Mouse (Mus musculus) ovary, postnatal 10 days (tissue): ENCODE results near the gene Ttc7.

Experiments
- DNase-seq: peaks from one replicate; pipeline ENCODE4 v3.0.0; 2022; ENCODE audit warnings: low spot score

Gene Ttc7

DNA sequence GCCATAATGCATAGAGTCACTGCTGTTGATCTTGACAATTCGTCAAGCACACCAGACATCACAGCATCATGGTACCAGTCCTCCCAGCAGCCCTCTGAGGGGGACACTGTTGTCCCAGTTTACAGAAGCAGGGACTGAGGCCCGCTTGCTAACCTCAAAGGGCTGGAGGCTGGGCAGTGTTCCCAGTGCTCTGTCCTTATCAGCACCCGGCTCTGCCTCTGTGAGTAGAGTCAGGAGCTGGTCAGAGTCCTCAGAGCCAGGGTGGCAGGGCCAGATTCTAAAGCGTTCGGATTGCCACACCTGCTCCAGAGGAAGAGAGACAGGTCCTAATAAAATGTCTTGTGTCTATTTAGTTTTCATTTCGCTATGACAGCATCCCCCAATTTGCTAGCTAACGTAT lies 55.0 kb downstream of the Ttc7 start:
- DNase-seq, result no peak

DNA sequence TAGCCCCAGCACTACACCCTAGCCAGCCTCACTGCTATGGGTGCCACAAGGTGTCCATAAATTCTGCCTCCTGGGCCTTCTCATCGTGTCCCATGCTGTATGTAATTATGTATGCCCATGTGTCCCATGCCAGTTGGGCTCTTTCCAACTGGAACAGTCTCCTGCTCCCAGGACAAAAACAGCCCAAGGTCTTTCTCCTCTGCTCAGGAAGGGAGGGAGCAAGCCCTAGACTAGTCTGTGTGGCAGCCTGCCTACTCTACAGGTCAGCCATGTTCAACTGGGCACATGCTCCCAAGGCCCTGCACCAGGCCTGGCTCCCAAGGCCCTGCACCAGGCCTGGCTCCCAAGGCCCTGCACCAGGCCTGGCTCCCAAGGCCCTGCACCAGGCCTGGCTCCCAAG lies 56.4 kb downstream of the Ttc7 start:
- no peak for DNase-seq

DNA sequence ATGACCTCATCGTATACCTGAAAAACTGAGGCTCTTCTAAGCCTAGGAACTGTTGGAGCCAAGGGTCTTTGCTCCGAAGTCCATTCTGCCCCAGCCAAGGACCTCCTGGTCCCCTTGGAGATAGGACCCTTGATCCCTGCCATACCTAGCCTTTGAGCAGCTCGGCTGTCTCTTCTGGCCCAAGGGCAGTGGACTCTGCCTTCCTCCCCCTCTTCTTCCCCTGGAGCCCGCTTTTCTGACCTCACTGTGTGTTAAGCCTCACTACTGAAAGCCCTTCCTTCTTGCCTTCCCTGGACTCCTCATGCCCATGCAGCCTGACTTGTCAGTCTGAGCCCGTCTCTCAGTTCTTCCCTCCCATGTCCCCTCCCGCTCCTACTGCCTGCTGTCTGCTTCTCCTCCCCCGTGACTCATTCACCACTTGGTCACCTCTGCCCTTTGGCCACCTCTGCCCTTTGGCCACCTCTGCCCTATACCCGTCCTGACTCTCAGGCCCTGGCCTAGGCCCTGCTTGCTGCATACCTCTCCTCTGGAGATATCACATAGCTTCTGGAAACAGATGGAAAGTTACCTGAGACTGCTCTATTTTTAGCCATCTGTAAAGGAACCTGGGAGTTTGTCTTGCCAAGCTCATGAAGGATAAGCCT lies 60.5 kb downstream of the Ttc7 start:
- no peak for DNase-seq

DNA sequence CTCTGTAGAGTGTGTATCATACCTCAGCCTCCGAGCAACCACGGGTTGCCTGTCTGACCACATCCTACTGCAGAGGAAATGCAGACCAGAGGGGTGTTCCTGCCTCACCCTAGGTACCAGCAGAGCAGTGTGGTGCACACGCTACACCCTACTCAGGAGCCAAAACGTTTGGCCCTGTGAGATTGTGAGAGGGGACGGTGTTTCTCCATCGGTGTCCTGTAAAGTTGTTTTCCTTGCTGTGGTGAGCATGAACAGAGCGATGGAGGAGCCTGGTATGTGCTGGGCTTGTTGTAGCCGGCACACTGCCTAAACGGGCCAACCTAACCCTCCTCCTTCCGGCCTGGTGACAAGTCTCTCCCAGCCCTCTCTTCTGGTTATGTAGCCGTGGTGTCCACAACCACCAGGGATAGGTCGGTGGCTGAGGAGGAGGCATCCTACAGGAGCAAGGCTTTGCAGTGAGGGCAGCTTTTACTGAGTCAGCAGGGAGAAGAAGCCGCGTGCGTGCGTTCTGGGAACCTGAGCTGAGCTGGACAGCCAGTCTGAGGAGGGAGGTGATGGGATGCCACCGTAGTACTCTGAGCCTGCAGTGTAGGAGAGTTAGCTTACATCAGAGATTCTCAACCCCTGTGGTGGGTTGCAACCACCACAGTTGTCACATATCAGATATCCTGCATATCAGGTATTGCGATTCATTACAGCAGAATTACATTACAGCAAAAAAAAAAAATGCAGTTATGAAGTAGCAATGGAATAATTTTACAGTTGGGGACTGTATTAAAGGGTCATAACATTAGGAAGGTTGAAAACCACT lies 62.0 kb downstream of the Ttc7 start:
- no peak for DNase-seq

DNA sequence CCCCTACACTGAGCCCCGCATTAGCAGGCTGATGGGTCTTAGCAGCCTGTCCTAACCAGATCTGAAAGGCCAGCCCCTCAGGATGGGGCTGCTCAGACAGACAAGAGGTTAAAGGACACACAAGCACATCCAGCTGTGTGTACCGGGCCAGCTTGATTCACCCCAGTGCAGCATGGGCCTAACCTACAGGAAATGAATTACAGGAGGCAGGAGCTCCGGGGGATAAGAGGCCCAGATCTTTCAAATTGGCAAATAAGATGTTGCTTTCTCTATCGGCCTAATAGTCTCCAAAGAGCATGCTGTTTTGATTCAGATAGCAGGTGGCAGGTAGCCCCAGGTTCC lies 62.5 kb downstream of the Ttc7 start:
- DNase-seq, result no peak

DNA sequence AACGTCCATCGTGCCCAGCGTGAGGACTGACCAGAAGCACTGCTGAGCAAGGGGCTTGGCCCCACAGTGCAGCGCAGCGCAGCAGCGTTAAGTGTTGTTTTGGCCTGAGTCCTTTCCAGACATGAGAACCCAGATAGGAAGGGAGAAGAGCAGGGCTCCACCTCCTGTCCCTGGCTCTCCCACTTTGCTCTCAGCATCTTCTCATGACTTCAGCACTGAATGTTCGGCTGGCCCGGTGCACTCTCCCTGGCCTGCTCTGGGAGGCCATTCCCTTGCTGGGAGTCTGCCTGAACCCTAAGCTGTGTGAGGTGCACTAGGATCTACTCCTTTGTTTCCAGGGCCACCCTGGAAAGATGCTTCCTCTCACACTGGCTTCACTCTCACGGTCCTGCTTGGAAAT lies 65.7 kb downstream of the Ttc7 start:
- no peak for DNase-seq

DNA sequence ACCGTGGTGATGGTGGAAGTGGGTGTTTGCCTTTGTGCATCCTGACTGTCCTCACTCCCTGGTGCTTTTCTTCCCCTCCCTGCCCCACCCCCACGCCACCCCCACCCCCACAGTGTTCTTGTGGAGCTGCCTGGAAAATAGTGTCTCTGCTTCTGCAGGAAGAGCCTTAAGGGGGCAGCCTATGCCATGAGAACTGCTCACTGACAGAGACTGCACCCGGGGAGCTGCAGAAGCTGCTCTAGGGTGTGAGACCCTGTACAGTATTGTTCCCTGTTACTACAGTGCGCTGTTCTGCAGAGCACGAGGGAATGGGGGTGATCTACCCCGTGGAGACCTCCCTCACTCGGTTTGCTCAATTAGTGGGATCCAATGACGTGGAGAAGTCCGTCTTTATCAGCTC lies 66.4 kb downstream of the Ttc7 start:
- DNase-seq, result no peak

DNA sequence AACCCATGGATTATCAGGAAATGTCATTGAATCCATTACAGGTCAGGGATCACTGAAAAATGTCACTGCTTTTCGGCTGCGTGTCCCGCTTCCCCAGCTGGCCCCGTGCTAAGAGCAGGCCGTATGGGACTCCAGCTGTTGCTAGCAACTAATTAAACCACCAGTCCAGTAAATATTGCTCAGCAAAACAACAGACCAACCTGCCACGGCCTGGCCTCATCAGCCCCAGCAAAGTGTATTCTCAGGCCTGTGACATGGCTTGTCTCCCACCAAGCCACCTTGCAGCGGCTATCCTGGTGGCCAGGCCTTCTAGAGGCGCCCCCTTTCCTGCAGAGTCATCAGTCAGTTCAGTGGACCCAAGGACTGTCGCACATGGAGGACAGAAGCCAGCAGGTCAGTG lies 66.9 kb downstream of the Ttc7 start:
- no peak for DNase-seq

DNA sequence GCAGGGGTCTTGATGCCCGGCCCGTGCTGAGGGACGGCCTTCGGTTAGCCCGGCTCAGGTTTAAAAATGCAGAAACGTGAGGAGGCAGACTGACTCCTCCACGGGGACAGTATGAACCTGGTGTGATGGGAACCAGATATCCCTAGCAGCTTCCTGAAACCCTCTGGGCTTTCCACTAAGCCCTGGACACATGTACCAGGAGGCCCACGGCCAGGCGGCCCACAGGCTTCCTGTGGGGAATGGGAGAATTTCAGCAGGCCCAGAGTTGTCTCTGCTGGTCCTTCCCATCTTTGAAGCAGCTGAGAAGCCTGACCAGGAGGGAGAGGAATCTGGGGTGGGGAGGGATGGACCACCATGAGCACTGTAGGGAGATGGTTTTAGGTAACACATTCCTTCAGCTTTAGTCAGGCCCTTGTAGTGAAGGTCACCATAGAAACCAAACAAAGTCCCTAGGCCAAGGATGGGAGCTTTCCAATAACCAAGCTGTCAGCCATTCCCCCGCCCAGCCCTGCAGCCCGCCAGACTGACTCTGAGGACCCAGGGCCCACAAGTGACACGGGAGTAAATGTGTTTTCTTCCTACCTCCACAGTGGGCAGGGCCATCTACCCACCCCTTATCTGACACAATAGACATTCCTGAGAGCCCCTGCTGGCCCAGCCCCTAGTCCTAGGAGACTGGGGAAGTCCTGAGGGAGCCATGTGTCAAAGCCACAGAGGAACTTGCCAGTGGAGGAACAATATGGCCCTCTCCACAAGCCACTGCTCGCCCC lies 68.0 kb downstream of the Ttc7 start:
- DNase-seq, result no peak

DNA sequence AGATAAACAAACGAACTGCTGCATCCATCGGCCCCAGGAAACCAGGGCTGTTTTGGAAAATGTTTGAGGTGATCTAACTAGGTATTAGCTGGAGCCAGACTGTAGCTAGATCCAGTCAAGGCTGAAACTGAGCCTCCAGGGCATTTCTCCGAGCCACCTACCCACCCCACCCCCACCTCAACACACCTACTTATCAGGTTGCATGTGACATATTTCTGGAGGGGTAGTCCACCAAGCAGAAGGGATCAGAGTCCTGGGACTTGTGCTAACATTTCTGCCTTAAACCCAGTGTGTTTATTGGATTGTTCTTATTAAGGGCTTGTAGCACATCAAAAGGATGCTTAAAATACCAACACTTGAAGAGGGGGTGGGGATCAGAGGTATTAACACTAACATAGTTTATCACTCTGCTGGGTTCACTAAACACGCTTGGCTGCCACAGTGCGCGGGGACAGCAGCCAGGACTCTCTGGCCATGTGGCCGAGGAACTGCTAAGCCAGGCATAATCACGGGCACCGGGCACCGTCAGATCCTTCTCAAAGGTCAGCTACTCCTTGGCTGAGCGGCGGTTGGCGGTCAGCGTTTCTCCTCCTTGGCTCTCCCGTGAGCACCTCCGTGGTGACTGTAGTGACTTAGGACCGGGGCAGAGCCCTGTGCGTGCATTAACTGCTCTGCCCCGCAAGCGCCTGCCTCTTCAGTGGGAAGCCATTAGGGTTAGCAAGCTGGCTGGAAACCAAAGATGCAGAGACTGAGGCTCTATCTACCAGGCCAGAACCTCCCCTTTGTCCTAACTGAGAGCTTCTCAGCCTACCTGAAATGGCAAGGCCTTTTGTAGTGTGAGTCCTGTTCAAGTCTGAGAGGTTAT lies 68.8 kb downstream of the Ttc7 start:
- no peak for DNase-seq

DNA sequence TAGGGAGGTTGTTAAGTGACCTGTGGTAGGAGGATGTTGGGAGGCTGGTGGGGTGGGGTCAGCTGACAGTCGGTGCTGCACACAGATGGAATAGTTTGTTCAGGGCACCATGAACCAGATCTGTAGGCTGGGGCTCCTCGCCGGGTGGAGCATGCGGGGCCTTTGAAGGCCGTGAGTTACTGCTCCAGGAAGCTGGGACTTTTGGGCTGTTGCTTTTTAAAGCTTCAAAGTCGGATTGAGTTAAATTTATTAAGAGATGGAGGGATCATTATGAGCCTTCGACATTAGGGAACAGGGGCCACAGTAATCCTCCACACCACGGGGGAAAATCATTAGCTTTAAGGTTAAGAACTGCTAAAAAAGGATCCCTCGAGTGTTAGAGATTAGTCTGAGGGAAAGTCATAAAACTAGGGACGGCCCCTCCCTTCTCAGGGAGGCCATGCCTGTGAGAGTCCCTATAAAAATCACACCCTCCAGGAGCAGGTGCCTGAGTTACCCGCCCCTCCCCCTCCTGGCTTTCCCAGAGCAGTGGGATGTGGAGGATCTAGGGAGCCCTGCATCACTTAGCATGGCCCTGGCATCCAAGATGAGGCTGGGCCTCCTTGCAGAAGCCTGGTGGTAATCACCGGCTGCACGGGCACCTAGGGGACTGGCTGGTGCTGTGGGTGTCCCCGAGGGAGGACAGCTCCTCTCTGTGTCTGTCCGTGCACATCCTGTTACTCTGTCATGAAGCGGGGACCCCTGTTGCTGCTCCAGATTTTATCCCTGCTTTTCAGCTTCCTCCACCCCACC lies 69.6 kb downstream of the Ttc7 start:
- DNase-seq, result no peak

DNA sequence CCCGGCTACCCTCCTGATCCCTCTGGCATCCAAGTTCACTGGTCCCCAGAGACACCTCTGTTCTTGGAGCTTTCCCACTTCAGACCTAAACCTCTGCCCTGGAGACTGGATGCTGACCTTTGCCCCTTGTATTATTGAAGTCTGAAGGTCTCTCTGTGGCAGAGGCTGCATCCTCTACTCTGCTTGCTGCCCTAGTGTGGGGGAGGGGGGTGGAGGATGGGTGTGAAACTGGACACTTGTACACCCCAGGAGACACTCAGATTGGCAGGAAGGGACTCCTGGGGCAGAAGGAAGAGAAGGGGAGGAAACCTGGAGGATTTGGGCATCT lies 70.2 kb downstream of the Ttc7 start:
- DNase-seq, result no peak

DNA sequence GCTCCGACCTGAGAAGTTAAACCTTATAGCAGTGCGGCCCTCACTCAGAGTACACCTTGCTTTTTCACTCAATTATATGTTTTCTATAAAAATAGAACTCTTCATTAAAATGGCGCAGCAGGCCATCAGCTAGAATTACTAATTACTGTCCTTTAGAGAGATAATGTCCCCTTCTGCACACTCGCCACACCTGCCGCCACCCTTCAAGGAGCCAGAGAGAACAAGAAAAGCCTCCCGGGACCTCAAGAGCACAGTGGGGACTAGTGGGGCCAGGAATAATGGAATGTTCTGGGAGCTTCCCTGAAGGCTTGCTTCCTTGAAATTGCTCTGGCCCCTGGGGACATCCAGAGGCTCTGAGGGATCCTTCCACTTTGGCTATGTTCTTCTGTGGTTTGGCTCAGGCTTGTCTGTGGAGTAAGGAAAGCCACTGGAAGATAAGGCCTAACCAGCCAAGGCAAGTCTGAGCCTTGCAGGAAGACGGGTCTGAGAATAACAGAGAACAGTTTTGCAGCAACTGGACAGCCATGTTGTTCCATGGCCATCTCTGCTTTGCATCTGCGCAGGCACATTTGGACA lies 71.1 kb downstream of the Ttc7 start:
- no peak for DNase-seq

DNA sequence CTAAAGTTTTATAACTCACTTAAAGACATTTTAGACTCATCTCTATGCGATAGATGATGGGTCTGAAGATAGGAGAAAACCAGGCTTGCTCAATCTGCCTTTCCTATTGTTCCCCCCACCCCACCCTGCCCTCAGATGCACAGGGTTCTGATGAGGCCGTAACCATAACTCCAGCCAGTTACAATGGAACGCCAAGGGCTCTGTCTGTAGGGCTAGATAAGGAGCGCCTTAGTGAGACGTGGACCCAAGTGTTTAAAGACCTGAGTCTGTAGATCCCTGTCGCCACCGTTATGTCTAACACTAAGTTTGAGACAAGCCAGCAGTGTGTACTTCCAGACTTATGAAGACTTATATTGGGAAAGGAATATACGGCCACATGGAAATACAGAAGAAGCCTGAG lies 72.8 kb downstream of the Ttc7 start:
- DNase-seq, result no peak

DNA sequence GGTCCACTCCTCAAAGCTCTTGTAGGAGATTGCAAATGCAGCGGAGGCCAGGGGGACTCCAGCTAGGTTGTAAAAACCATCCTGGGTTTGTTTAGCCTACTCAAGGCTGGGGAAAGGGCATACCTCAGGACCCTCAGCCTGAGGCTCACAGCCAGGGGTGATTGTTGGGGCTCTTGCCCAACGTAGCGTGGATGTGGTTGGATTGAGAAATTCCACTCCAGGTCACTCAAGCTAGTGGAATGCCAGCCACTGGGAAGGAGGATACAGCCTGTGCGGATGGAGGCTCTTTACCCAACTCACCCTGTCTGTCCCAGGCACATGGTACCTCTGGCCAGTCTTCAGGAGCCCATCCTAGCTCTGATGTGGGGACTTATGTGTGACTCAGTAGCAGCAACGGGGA lies 73.6 kb downstream of the Ttc7 start:
- no peak for DNase-seq

DNA sequence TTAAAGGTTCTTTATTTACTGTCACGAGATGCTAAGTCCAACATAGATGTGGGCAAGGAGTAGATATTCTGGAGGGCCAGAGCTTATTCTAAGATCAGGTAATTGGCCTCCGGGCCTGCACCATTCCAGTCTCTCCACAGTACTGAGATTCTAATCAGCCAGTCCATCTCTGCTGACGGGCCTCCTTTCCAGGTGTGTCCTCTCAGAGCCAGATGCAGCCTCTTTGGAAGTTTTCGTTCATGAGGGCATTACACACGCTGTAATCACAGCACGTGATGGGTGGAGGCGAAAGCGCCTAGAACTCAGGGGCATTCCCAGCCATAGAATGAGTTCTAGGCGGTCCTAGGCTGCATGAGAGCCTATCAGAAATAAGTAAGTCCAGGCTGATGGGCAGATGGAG lies 74.8 kb downstream of the Ttc7 start:
- no peak for DNase-seq

DNA sequence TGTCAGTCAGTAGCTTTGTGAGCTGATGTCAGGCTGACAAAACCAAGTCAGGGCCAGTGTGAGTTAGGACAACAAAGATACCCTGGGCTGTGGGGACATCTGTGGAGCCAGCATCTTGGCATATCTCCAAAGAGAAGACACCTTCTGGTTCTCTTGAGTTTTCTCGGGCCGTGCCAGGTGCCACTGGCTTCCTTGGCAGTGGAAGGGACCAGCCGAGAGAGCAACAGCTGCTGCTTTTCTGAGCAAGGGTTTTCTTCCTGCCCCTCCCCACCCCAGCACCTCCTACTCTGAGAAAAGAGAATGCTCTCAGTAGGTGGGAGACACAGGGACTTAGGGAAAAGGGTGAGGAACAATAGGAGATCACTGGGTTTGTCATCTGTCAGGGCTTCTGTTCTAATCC lies 78.4 kb downstream of the Ttc7 start:
- DNase-seq, result no peak

DNA sequence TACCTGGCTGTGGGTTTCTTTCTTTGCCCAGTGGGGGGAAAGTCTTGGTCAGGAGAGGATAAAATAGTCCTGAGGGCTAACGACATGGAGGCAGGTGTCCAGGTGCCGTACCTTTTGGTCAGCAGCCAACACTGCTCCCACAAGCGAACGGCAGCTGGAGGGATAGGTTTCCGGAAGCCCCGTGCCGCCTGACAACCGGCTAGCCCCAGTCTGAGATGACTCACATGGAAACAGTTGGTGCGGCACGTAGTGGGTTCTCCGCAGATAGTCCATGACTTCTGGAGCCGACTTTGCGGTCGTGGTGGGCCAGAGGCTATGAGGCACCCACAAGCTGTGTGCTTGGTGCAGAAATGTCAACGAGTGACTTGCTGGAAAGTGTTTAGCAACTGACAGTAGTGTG lies 81.4 kb downstream of the Ttc7 start:
- no peak for DNase-seq

DNA sequence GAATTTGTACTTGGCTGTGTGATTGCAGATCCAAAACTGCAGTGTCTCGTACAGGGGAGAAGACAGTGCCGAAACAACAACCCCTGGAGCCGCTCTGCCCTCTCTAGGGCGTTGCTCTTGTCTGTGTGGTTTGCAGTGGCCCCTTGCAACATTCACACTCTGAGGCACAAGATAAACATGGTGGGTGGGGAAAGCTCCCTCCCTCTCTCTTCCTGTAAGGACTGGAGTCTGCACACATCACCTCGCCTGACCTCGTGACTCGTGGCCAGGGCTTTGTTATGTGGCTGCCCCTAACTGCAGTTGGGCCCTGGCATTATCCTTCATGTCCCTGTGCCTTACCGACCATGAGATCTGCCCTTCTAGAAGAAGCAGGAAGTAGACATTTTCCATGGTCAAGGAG lies 82.6 kb downstream of the Ttc7 start:
- no peak for DNase-seq

DNA sequence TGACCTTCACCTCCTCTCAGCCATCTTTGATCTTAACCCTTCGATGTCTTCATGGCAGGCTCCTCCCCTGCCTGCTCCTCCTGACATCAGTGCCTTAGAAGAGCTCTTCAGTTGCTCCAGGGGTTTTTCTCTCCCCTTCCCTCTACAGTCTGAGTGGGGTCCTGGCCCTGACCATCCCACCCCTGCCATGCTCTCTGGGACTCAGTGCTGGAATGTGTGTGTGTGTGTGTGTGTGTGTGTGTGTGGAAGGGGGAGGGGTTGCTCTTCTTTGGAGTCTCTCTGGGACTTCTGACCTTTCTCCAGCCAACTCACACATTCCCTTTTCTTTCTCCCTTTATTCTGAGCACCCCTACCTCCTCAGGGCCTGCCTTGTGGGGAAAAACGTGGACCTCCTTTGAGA lies 83.8 kb downstream of the Ttc7 start:
- DNase-seq, result no peak

DNA sequence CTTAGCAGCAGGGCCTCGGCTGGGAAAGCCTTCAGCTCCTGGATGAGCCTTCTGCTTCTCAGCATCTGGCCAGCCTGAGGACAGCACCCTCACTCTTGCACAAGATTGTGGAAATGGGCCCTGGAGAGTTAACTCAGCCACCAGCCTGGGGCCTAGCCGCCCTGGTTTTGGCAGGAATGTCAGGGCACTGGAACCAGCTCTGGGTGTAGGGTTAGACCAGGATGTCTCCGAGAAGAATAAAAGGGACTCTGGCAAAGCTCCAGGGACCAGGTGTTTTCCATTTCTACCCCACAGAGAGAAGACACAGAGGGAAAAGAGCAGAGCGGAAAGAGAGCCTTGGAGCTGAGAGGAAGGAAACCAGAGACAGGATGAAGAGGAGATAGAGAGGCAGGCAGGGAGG lies 84.5 kb downstream of the Ttc7 start:
- no peak for DNase-seq
